Mouse (Mus musculus) stomach, postnatal 0 days (tissue): Measurements from ENCODE around the gene Wfdc15b. TPM values are rescaled to one million over a fixed set of nuclear protein-coding genes. Genes with fewer than 3 reads are reported as not detected.
A peak's percentile ranks its signal among the peaks of the same experiment; 100 is the strongest.

ENCODE experiments used
- ATAC-seq: fragments of 200-750 bp; cut with Nextera tagmentation; 2 replicates; pipeline ENCODE4 v1.8.0; 2017; ENCODE audit not compliant: low FRiP score, low TSS enrichment
- DNase-seq: peaks from one replicate; pipeline ENCODE4 v3.0.0-alpha.2; 2016; ENCODE audit warnings: low spot score
- H3K27ac ChIP-seq: fragments of 300-500 bp; sonication (generic); replicated peaks from 2 replicates; pipeline ENCODE4 v1.5.1; 2014; ENCODE audit warnings: mild to moderate bottlenecking, control low read depth
- H3K27me3 ChIP-seq: fragments of 300-500 bp; sonication (generic); 2 replicates; pipeline ENCODE4 v1.6.1; 2014; ENCODE audit warnings: low read length; ENCODE audit not compliant: control insufficient read depth, insufficient read depth
- H3K36me3 ChIP-seq: fragments of 300-500 bp; sonication (generic); 2 replicates; pipeline ENCODE4 v1.6.1; 2014; ENCODE audit warnings: low read length, mixed read lengths; ENCODE audit not compliant: control insufficient read depth, insufficient read depth
- H3K4me1 ChIP-seq: fragments of 300-500 bp; sonication (generic); replicated peaks from 2 replicates; pipeline ENCODE4 v1.6.1; 2014; ENCODE audit warnings: antibody characterized with exemption; ENCODE audit not compliant: control insufficient read depth, insufficient read depth
- H3K4me2 ChIP-seq: fragments of 300-500 bp; sonication (generic); replicated peaks from 2 replicates; pipeline ENCODE4 v1.6.1; 2014; ENCODE audit warnings: low read depth, mild to moderate bottlenecking, control low read depth, moderate library complexity
- H3K4me3 ChIP-seq: fragments of 300-500 bp; sonication (generic); 2 replicates; pipeline ENCODE4 v1.5.1; 2014; ENCODE audit warnings: low read depth, low read length, control low read depth
- H3K9ac ChIP-seq: fragments of 300-500 bp; sonication (generic); 2 replicates; pipeline ENCODE4 v1.6.1; 2014; ENCODE audit warnings: mild to moderate bottlenecking, low read length, control low read depth, mixed read lengths
- H3K9me3 ChIP-seq: fragments of 300-500 bp; sonication (generic); 2 replicates; pipeline ENCODE4 v1.6.1; 2016; ENCODE audit warnings: low read length; ENCODE audit not compliant: control insufficient read depth
- CTCF ChIP-seq: IDR thresholded peaks from 2 replicates; pipeline ENCODE4 v1.5.1; 2016; ENCODE audit warnings: antibody characterized with exemption, low read depth, mild to moderate bottlenecking, moderate library complexity
- EP300 ChIP-seq: optimal IDR thresholded peaks from 2 replicates; pipeline ENCODE3; 2016; ENCODE audit warnings: antibody characterized with exemption
- WGBS: fragments of 180-500 bp; shearing (Covaris S2); extraction: QIAGEN DNeasy Blood & Tissue Kit; methylation state at CpG from one replicate; pipeline ENCODE4 v1.1.7; 2014; 5-methylcytosine and 5-hydroxymethylcytosine counted together
- polyA plus RNA-seq: library from polyadenylated mRNA; unstranded; fragments of >200 nt; fragmentation: Nextera tagmentation; extraction: Ambion mirVana; gene quantifications from 2 replicates; pipeline ENCODE4 v1.2.1, GENCODE M21; 2015

Gene Wfdc15b
- polyA plus RNA-seq, 1 experiment from 2014 or later = 16.2 TPM

- no peak overlapping the region for H3K4me3 ChIP-seq
- H3K4me1 ChIP-seq = no peaks in the 10 kb centered on the region
- H3K27ac ChIP-seq = no peak overlapping the region
- peaks cover 3% of the 10 kb centered on the region; the same call in 1 of the 2 replicates for H3K27me3 ChIP-seq
- TF ChIP-seq CTCF (no peak), EP300 (no peak)
- WGBS = 67% methylated on average over 8 of the region's 8 CpGs
- DNase-seq = no peak
- H3K9me3 ChIP-seq = no peaks in the 10 kb centered on the region
- ATAC-seq = no peak
- no peak overlapping the region for H3K4me2 ChIP-seq
- no peak overlapping the region for H3K9ac ChIP-seq
- H3K36me3 ChIP-seq = no peaks in the 10 kb centered on the region
Measured at GRCm38 (mm10) chr2:164174649-164175395, 46.6 kb downstream of the Wfdc15b start.

- Histone ChIP-seq H3K27ac (no peak overlapping the region), H3K4me3 (no peak overlapping the region), H3K27me3 (peaks cover 7% of the 10 kb centered on the region; the same call in 1 of the 2 replicates), H3K36me3 (no peaks in the 10 kb centered on the region), H3K4me2 (no peak overlapping the region), H3K9me3 (no peaks in the 10 kb centered on the region), H3K9ac (no peak overlapping the region), H3K4me1 (no peaks in the 10 kb centered on the region)
- no peak for ATAC-seq
- TF ChIP-seq CTCF (no peak), EP300 (no peak)
- WGBS = 66% methylated on average over 3 of the region's 3 CpGs
- no peak for DNase-seq
Measured at GRCm38 (mm10) chr2:164173394-164173793, 48.1 kb downstream of the Wfdc15b start.

GRCm38 (mm10) chr2:164170902-164171301 is 50.6 kb downstream of the Wfdc15b start, which contains the start of gene Kcns1:
Gene Kcns1 (minus strand): TSS chr2:164171113.
- peaks cover 20% of the 10 kb centered on the region; the same call in 1 of the 2 replicates for H3K27me3 ChIP-seq
- ATAC-seq = no peak
- 3% methylated on average over 26 of the region's 29 CpGs for WGBS

GRCm38 (mm10) chr2:164170326-164170725 is 51.1 kb downstream of the Wfdc15b start:
- H3K4me1 ChIP-seq = no peaks in the 10 kb centered on the region
- no peak overlapping the region for H3K4me2 ChIP-seq
- DNase-seq = no peak
- H3K9ac ChIP-seq = no peak overlapping the region
- no peaks in the 10 kb centered on the region for H3K9me3 ChIP-seq
- no peak for TF ChIP-seq EP300
- no peak for TF ChIP-seq CTCF
- ATAC-seq = no peak
- H3K36me3 ChIP-seq = no peaks in the 10 kb centered on the region
- WGBS = 3% methylated on average over 11 of the region's 11 CpGs
- H3K4me3 ChIP-seq = no peak overlapping the region
- H3K27ac ChIP-seq = no peak overlapping the region
- H3K27me3 ChIP-seq = peaks cover 20% of the 10 kb centered on the region; the same call in 1 of the 2 replicates

More at GRCm38 (mm10) chr2:164170902-164171301, 50.6 kb downstream of the Wfdc15b start, which contains the start of gene Kcns1:
- no peaks in the 10 kb centered on the region for H3K36me3 ChIP-seq
- H3K9me3 ChIP-seq = no peaks in the 10 kb centered on the region
- H3K4me1 ChIP-seq = no peaks in the 10 kb centered on the region
- DNase-seq = no peak
- TF ChIP-seq EP300 (no peak), CTCF (no peak)
- H3K9ac ChIP-seq = no peak within 1 kb of the TSS
- no peak within 1 kb of the TSS for H3K27ac ChIP-seq
- peak within 1 kb of the TSS; percentile 46 for H3K4me2 ChIP-seq
- peak within 1 kb of the TSS; percentile 26 for H3K4me3 ChIP-seq

- TF ChIP-seq CTCF = peak; percentile 16; the same call in 1 of the 2 replicates
- no peak for TF ChIP-seq EP300
- ATAC-seq = 0 out of 2 replicates have a peak, but pooled peaks have one; percentile 30
- Histone ChIP-seq H3K4me1 (no peaks in the 10 kb centered on the region), H3K27ac (no peak overlapping the region), H3K4me3 (peak overlapping the region; percentile 27), H3K27me3 (peaks cover 20% of the 10 kb centered on the region; the same call in 1 of the 2 replicates), H3K36me3 (no peaks in the 10 kb centered on the region), H3K9me3 (no peaks in the 10 kb centered on the region), H3K4me2 (peak overlapping the region; percentile 46), H3K9ac (no peak overlapping the region)
- no peak for DNase-seq
- 14% methylated on average over 42 of the region's 42 CpGs for WGBS
Measured at GRCm38 (mm10) chr2:164168571-164168946, 52.9 kb downstream of the Wfdc15b start.
